Mouse (Mus musculus) midbrain, embryonic 15.5 days (tissue): ENCODE measurements around the gene Cdh12. TPM values are rescaled to one million over a fixed set of nuclear protein-coding genes. Genes with fewer than 3 reads are reported as not detected.
"Not testable (repeated sequence)": the region's sequence is repeated elsewhere in the genome, so short reads cannot be mapped to it uniquely, and the experiment has no call there.

ENCODE experiments used
- ATAC-seq: fragments of 200-750 bp; cut with Nextera tagmentation; replicated peaks from 2 replicates; pipeline ENCODE4 v1.8.0; 2017; ENCODE audit warnings: moderate TSS enrichment
- H3K27ac ChIP-seq: fragments of 300-500 bp; sonication (generic); 2 replicates; pipeline ENCODE4 v1.5.1; 2015; ENCODE audit warnings: mild to moderate bottlenecking, inconsistent platforms
- H3K27me3 ChIP-seq: fragments of 300-500 bp; sonication (generic); replicated peaks from 2 replicates; pipeline ENCODE4 v1.6.1; 2015; ENCODE audit warnings: inconsistent platforms
- H3K36me3 ChIP-seq: fragments of 300-500 bp; sonication (generic); replicated peaks from 2 replicates; pipeline ENCODE4 v1.6.1; 2015; ENCODE audit warnings: inconsistent platforms
- H3K4me1 ChIP-seq: fragments of 300-500 bp; sonication (generic); 2 replicates; pipeline ENCODE4 v1.6.1; 2015; ENCODE audit warnings: inconsistent platforms
- H3K4me2 ChIP-seq: fragments of 300-500 bp; sonication (generic); 2 replicates; pipeline ENCODE4 v1.6.1; 2015; ENCODE audit warnings: inconsistent platforms, mild to moderate bottlenecking, moderate library complexity
- H3K4me3 ChIP-seq: fragments of 300-500 bp; sonication (generic); 2 replicates; pipeline ENCODE4 v1.5.1; 2015; ENCODE audit warnings: mild to moderate bottlenecking, inconsistent platforms
- H3K9ac ChIP-seq: fragments of 300-500 bp; sonication (generic); 2 replicates; pipeline ENCODE4 v1.6.1; 2015; ENCODE audit warnings: mild to moderate bottlenecking, inconsistent platforms
- H3K9me3 ChIP-seq: fragments of 300-500 bp; sonication (generic); 2 replicates; pipeline ENCODE4 v1.6.1; 2016; ENCODE audit warnings: inconsistent platforms
- WGBS: fragments of 180-500 bp; shearing (Covaris S2); methylation state at CpG from one replicate; pipeline ENCODE4 v1.1.7; 2015; ENCODE audit warnings: mixed read lengths; 5-methylcytosine and 5-hydroxymethylcytosine counted together
- polyA plus RNA-seq: library from polyadenylated mRNA; unstranded; fragments of >200 nt; fragmentation: Nextera tagmentation; extraction: Ambion mirVana; gene quantifications from 2 replicates; pipeline ENCODE4 v1.2.1, GENCODE M21; 2015

Cdh12 gene
- polyA plus RNA-seq, 1 experiment from 2014 or later, result 7.9 TPM

DNA sequence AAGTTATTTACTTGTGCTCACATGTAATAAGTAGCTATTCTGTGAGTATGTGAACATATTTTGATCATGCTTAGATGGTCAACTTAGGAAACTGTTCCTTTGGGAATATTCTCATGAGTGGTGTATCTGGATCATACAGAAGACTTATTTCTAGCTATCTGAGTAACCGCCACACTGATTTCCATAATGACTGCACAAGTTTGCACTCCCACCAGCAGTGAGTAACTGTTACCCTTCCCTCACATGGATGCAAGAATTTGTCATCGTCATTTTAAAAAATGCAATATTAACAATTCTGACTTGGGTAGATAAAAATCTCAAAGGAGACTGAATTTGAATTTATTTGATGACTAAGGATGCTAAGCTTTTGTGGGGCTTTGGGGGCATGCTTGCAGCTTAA lies 522.0 kb downstream of the Cdh12 start:
- Histone ChIP-seq H3K9ac (no peak overlapping the region), H3K36me3 (no peaks in the 10 kb centered on the region), H3K4me1 (no peaks in the 10 kb centered on the region), H3K4me3 (no peak overlapping the region), H3K9me3 (no peaks in the 10 kb centered on the region), H3K4me2 (no peak overlapping the region), H3K27me3 (no peaks in the 10 kb centered on the region), H3K27ac (no peak overlapping the region)
- WGBS, result 88% methylated on average over 2 of the region's 2 CpGs
- ATAC-seq, result no peak

DNA sequence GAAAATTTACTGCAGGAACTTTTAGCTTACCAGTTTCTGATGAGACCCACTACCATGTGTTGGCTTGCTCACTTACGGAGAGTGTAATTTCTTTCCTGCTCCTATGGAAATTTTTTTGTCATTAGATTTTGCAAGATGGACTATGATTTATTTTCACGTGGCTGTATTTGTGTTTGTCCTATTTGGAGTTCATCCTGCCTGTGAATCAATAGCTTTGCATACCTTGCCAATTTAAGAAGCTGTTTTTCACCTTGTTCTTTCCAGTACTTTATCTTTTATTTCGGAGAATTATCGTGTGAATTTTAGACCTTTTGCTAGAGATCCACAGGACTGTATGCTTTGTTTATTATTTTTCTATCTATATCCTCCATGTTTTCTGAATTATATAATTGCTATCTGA lies 551.5 kb downstream of the Cdh12 start:
- no peak for ATAC-seq
- Histone ChIP-seq H3K4me2 (no peak overlapping the region), H3K27me3 (no peaks in the 10 kb centered on the region), H3K9me3 (no peaks in the 10 kb centered on the region), H3K4me3 (no peak overlapping the region), H3K9ac (no peak overlapping the region), H3K27ac (no peak overlapping the region), H3K36me3 (no peaks in the 10 kb centered on the region), H3K4me1 (no peaks in the 10 kb centered on the region)
- WGBS, result 85% methylated on average over 4 of the region's 4 CpGs

DNA sequence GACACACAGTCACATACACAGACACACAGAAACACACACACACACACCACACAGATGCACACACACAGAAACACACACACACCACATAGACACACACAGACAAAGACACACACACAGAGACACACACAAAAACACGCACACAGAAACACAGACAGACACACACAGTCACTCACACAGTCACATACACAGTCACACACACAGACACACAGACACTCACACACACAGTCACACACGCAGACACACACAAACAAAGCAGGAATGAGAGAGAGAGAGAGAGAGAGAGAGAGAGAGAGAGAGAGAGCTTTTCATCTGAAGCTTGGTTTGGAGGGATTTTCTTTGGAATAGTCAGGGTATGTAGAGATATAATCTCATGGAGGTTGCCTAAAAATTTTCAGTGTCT lies 558.9 kb downstream of the Cdh12 start:
- Histone ChIP-seq H3K4me3 (no peak overlapping the region), H3K27ac (0 out of 2 replicates have a peak overlapping the region, but pooled peaks have one; percentile 11), H3K4me1 (peaks cover 7% of the 10 kb centered on the region; the same call in 1 of the 2 replicates), H3K9ac (no peak overlapping the region), H3K27me3 (no peaks in the 10 kb centered on the region), H3K4me2 (no peak overlapping the region), H3K9me3 (no peaks in the 10 kb centered on the region), H3K36me3 (no peaks in the 10 kb centered on the region)
- 64% methylated on average over 2 of the region's 2 CpGs for WGBS
- ATAC-seq, result peak; percentile 41; the same call in 1 of the 2 replicates

DNA sequence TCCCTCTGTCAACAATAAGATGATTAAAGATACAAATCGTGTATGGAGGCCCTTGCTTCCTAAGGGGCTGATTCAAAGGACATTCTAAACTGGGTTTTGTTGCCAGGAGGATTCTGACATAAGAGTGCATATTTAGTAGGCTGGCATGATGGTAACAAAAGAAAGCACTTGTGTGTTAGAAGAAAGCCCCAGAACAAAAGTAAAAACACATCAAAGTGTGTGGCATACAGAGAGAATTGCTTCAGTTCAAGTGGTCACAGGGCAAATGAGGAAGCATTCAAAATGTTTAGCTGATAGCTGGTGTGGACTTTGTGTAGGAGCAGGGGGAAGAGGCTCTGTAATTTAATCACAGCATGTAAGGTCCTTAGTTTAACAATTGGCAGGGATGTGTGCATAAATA lies 559.4 kb downstream of the Cdh12 start:
- H3K36me3 ChIP-seq, result no peaks in the 10 kb centered on the region
- no peak overlapping the region for H3K4me2 ChIP-seq
- H3K9ac ChIP-seq, result no peak overlapping the region
- 9% methylated on average over 1 of the region's 1 CpGs for WGBS
- 0 out of 2 replicates have a peak overlapping the region, but pooled peaks have one; percentile 11 for H3K27ac ChIP-seq
- H3K9me3 ChIP-seq, result no peaks in the 10 kb centered on the region
- ATAC-seq, result peak; percentile 65
- no peak overlapping the region for H3K4me3 ChIP-seq
- peaks cover 7% of the 10 kb centered on the region; the same call in 1 of the 2 replicates for H3K4me1 ChIP-seq
- H3K27me3 ChIP-seq, result no peaks in the 10 kb centered on the region

DNA sequence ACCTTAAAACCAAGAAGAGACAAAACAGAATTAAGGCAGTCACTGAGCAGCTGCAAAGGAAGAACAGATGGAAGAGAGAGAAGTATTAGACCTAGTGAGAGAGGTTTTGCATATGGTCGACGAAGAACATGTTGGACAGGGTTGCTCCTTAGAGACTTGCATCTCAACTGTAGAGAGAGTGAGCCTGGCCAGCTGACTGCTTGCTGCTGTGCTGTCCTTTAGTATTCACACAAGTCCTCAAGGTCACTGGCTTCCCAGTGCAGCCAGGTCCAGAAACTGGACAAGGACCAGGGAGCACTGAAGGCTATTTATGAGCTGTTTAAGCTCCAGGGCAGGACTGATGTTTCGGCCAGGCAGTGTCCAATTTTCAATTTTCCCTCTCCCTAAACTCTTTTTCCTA lies 559.9 kb downstream of the Cdh12 start:
- Histone ChIP-seq H3K36me3 (no peaks in the 10 kb centered on the region), H3K9ac (no peak overlapping the region), H3K4me2 (no peak overlapping the region), H3K27me3 (no peaks in the 10 kb centered on the region), H3K4me3 (no peak overlapping the region), H3K9me3 (no peaks in the 10 kb centered on the region), H3K4me1 (peaks cover 7% of the 10 kb centered on the region; the same call in 1 of the 2 replicates), H3K27ac (no peak overlapping the region)
- WGBS, result 22% methylated on average over 3 of the region's 3 CpGs
- peak; percentile 46; the same call in 1 of the 2 replicates for ATAC-seq

DNA sequence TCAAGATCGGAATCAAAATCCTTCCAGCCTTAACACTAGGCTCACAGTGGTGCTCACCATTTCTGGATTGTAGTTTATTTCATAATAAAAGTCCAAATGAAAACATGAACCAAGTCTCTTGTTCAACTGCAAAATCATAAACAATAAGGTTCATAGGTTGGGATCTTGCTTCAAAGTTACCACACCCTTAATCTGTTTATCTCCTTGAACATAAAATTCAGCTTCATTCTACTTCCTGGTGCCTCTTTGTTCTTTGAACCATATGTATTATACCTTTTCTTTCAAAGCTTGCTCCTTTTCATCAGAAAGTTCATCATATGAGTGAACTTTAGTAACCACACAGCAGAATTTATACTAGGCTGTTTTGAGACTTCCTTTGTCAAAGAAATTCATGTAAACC lies 614.6 kb downstream of the Cdh12 start:
- H3K4me1 ChIP-seq, result no peaks in the 10 kb centered on the region
- H3K4me2 ChIP-seq, result no peak overlapping the region
- H3K4me3 ChIP-seq, result no peak overlapping the region
- no peaks in the 10 kb centered on the region for H3K36me3 ChIP-seq
- WGBS, result 71% methylated on average over 1 of the region's 1 CpGs
- H3K27me3 ChIP-seq, result no peaks in the 10 kb centered on the region
- no peak for ATAC-seq
- H3K27ac ChIP-seq, result no peak overlapping the region
- no peak overlapping the region for H3K9ac ChIP-seq
- no peaks in the 10 kb centered on the region for H3K9me3 ChIP-seq

DNA sequence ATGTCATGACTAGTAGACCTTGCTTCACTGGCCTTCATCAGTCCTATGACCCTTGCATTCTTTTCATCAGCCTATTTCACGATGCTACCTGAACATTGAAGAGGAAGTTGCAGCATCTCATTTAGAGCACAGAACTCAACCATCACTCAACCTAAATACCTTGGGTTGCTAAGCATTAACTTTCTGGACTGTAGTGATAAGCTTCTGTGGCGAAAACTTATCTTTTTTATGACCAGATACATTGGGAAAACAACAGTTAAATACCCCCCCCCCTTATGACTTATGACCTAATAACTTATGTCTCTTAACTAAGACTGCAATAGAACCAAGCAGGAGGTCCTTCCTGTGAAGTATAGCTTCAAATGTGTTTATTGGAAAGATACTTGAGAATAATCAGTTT lies 620.2 kb downstream of the Cdh12 start:
- H3K9ac ChIP-seq, result no peak overlapping the region
- H3K36me3 ChIP-seq, result no peaks in the 10 kb centered on the region
- no peaks in the 10 kb centered on the region for H3K27me3 ChIP-seq
- no peaks in the 10 kb centered on the region for H3K4me1 ChIP-seq
- no peak for ATAC-seq
- no peaks in the 10 kb centered on the region for H3K9me3 ChIP-seq
- H3K4me2 ChIP-seq, result no peak overlapping the region
- H3K27ac ChIP-seq, result no peak overlapping the region
- WGBS, result 86% methylated on average over 2 of the region's 2 CpGs
- H3K4me3 ChIP-seq, result no peak overlapping the region

DNA sequence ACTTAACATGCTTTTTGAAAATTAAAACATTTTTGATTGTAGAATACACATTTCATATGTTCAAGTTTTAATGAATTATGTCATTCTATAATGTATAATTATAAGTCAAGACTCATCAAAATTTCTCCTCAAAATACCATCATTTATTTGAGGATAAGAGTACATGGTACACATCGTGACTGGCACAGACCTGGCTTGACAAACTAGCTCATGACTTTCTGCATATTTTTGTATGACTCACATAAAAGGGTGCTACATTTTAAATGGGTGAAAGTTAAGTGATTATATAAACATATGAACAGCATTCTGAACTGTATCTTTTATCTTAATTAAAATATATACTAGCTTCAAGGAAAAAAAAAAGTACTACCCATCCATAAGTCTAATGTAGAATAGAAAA lies 643.8 kb downstream of the Cdh12 start:
- Histone ChIP-seq H3K4me3 (no peak overlapping the region), H3K27me3 (no peaks in the 10 kb centered on the region), H3K4me1 (no peaks in the 10 kb centered on the region), H3K4me2 (no peak overlapping the region), H3K9ac (no peak overlapping the region), H3K9me3 (no peaks in the 10 kb centered on the region), H3K36me3 (no peaks in the 10 kb centered on the region), H3K27ac (no peak overlapping the region)
- ATAC-seq, result no peak
- 93% methylated on average over 1 of the region's 1 CpGs for WGBS

DNA sequence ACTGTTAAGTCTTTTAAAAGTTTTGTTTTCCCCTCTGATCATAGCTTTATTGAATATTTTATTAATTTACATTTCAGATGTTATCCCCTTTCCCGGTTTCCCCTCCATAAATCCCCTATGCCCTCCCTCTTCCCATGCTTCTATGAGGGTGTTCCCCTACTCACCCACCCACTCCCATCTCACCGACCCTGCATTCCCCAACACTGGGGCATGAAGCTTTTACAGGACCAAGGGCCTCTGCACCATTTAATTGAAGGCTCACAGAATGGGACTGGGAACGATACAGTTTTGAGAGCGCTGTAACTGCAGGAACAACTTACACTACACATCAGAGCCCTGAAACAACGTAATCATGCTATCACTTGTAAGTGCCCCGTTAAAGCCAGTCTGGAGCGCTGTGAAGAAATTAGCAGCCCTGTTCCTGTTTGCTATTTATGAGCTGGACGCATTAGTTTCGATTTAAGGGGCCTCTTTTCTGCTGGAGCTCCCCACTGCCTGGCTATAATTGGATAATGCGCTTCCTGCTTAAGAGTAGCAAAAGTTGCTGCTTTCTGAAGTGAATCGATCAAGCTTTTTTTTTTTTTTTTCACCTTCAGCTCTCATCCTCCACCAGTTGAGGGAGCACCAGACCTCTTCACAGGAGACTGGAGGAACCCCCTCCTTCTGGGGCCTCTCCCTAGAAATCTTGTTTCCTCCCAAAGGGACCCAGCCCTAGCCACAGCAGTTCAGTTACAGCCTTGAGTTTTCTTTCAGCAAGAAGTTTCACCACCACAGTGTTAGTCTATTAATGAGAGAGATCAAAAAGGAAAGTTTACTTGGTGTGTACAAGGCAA lies 660.2 kb downstream of the Cdh12 start:
- Histone ChIP-seq H3K4me3 (0 out of 2 replicates have a peak overlapping the region, but pooled peaks have one; percentile 14), H3K27me3 (no peaks in the 10 kb centered on the region), H3K36me3 (no peaks in the 10 kb centered on the region), H3K4me2 (peak overlapping the region; percentile 41), H3K9me3 (no peaks in the 10 kb centered on the region), H3K4me1 (peaks cover 13% of the 10 kb centered on the region), H3K27ac (no peak overlapping the region), H3K9ac (no peak overlapping the region)
- WGBS, result 17% methylated on average over 11 of the region's 11 CpGs
- ATAC-seq, result peak; percentile 73

DNA sequence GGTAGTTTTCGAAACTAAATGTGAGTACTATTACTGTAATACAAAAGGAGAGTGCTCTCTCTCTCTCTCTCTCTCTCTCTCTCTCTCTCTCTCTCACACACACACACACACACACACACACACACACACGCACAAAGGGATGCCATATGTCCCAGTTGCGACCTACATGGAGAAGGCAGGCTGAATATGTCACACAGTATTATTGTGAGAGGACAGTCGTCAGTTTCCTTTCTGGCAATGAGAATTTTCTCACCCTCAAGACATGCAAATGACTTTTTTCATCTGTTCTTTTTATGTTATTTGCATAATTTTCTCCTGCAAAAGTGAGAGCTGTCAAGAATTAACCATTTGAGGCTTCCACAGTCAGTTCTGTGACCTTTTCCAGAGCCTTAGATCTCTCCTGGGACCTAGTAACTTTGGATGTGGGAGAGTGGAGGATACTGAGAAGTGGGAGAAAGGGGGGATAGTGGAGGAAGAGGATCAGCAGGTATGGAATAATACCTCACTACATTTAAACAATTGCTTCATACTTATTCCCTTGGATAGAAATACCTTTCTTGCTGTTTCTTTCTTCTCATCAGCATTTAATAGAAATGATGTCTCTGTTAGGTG lies 660.9 kb downstream of the Cdh12 start:
- ATAC-seq, result peak; percentile 51; the same call in 1 of the 2 replicates
- no peak overlapping the region for H3K27ac ChIP-seq
- no peaks in the 10 kb centered on the region for H3K36me3 ChIP-seq
- H3K9me3 ChIP-seq, result no peaks in the 10 kb centered on the region
- WGBS, result 48% methylated on average over 4 of the region's 4 CpGs
- H3K27me3 ChIP-seq, result no peaks in the 10 kb centered on the region
- H3K4me1 ChIP-seq, result peaks cover 13% of the 10 kb centered on the region
- peak overlapping the region; percentile 52; the same call in 1 of the 2 replicates for H3K4me2 ChIP-seq
- H3K4me3 ChIP-seq, result peak overlapping the region; percentile 40
- no peak overlapping the region; the same call in 1 of the 2 replicates for H3K9ac ChIP-seq

DNA sequence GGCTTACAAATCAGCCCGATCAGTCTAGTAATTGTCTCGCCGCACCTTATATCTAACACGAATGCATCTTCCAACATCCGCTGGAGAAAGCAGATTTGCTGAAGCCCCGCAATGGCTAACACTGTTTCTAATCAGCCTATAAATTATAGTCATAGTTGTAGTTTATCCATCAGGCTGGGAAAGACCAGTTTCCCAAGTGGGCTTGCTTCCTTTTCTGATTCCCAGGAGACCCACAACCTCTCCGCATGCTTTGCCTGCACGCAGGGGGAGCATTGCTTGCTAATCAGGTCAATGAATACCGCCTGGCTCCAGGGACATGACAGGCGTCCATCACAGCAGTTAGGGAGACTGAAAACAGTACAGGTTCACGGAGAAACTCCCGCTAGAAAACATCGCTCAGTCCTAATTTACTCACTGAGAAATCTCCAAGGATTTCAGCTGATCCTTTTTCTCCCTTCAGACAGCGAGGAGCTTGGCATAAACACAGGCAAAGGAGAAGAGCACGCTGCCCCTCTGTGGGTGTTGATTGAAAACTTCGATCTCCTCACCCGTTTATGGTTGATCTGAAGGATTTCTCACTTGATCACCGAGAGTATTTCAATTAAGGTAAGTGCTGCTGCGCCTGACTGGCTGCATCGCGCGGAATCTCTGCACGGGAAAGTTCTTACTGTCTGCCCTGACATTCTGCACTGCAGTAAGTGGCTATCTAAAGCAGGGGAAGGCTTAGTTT lies 662.0 kb downstream of the Cdh12 start:
- WGBS, result 9% methylated on average over 23 of the region's 23 CpGs
- Histone ChIP-seq H3K27ac (peak overlapping the region; percentile 69), H3K9ac (peak overlapping the region; percentile 49), H3K4me2 (peak overlapping the region; percentile 52), H3K27me3 (no peaks in the 10 kb centered on the region), H3K9me3 (no peaks in the 10 kb centered on the region), H3K4me3 (peak overlapping the region; percentile 40), H3K36me3 (no peaks in the 10 kb centered on the region), H3K4me1 (peaks cover 13% of the 10 kb centered on the region)
- peak; percentile 79 for ATAC-seq

DNA sequence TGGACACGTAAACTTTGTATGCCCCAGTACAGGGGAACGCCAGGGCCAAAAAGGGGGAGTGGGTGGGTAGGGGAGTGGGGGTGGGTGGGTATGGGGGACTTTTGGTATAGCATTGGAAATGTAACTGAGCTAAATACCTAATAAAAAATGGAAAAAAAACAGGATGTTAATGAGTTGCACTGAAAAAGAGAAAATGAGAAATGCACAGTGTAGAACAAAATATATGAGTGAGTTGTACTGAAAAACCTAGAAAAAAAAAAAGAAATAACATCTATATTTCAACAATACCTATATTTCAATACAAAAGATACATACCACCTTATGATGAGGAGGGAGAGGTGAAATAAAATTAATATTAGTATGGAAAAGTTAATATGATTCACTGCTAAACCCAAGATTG lies 665.7 kb downstream of the Cdh12 start:
- not testable (repeated sequence) for H3K4me2 ChIP-seq, H3K27ac ChIP-seq, H3K27me3 ChIP-seq, H3K36me3 ChIP-seq, ATAC-seq, H3K4me3 ChIP-seq, H3K4me1 ChIP-seq, H3K9me3 ChIP-seq, H3K9ac ChIP-seq
- 82% methylated on average over 2 of the region's 2 CpGs for WGBS
